Mouse (Mus musculus) embryonic facial prominence, embryonic 14.5 days (tissue): ENCODE measurements around the gene Syna. TPM values are rescaled to one million over a fixed set of nuclear protein-coding genes. Genes with fewer than 3 reads are reported as not detected.
A peak's percentile ranks its signal among the peaks of the same experiment; 100 is the strongest.

Source experiments
- ATAC-seq: fragments of 200-750 bp; cut with Nextera tagmentation; 2 replicates; pipeline ENCODE4 v1.8.0; 2017; ENCODE audit warnings: low read depth, moderate number of reproducible peaks, moderate TSS enrichment
- DNase-seq: peaks from one replicate; pipeline ENCODE4 v3.0.0-alpha.2; 2015; ENCODE audit warnings: low spot score
- H3K27ac ChIP-seq: fragments of 300-500 bp; sonication (generic); replicated peaks from 2 replicates; pipeline ENCODE4 v1.5.1; 2014; ENCODE audit warnings: low read depth, mild to moderate bottlenecking, low read length, moderate library complexity
- H3K27me3 ChIP-seq: fragments of 300-500 bp; sonication (generic); replicated peaks from 2 replicates; pipeline ENCODE4 v1.6.1; 2014; ENCODE audit warnings: low read length; ENCODE audit not compliant: control insufficient read depth, insufficient read depth
- H3K36me3 ChIP-seq: fragments of 300-500 bp; sonication (generic); 2 replicates; pipeline ENCODE4 v1.6.1; 2014; ENCODE audit warnings: low read length, mixed read lengths; ENCODE audit not compliant: control insufficient read depth, insufficient read depth
- H3K4me1 ChIP-seq: fragments of 300-500 bp; sonication (generic); 2 replicates; pipeline ENCODE4 v1.6.1; 2014; ENCODE audit warnings: antibody characterized with exemption, low read length; ENCODE audit not compliant: control insufficient read depth, insufficient read depth
- H3K4me2 ChIP-seq: fragments of 300-500 bp; sonication (generic); 2 replicates; pipeline ENCODE4 v1.6.1; 2014; ENCODE audit warnings: low read depth, mild to moderate bottlenecking, low read length, moderate library complexity, mixed read lengths
- H3K4me3 ChIP-seq: fragments of 300-500 bp; sonication (generic); 2 replicates; pipeline ENCODE4 v1.5.1; 2014; ENCODE audit warnings: low read depth, mild to moderate bottlenecking, low read length
- H3K9ac ChIP-seq: fragments of 300-500 bp; sonication (generic); 2 replicates; pipeline ENCODE4 v1.6.1; 2014; ENCODE audit warnings: low read depth, mild to moderate bottlenecking, low read length, moderate library complexity, mixed read lengths
- H3K9me3 ChIP-seq: fragments of 300-500 bp; sonication (generic); 2 replicates; pipeline ENCODE4 v1.6.1; 2016; ENCODE audit warnings: low read length; ENCODE audit not compliant: control insufficient read depth
- WGBS: fragments of 180-500 bp; shearing (Covaris S2); extraction: QIAGEN DNeasy Blood & Tissue Kit; methylation state at CpG from one replicate; pipeline ENCODE4 v1.1.7; 2014; 5-methylcytosine and 5-hydroxymethylcytosine counted together
- polyA plus RNA-seq: library from polyadenylated mRNA; unstranded; fragments of >200 nt; fragmentation: Nextera tagmentation; extraction: Ambion mirVana; gene quantifications from 2 replicates; pipeline ENCODE4 v1.2.1, GENCODE M21; 2014

Gene Syna
- 0.09 and 0.24 TPM in 2 replicates for polyA plus RNA-seq

DNA sequence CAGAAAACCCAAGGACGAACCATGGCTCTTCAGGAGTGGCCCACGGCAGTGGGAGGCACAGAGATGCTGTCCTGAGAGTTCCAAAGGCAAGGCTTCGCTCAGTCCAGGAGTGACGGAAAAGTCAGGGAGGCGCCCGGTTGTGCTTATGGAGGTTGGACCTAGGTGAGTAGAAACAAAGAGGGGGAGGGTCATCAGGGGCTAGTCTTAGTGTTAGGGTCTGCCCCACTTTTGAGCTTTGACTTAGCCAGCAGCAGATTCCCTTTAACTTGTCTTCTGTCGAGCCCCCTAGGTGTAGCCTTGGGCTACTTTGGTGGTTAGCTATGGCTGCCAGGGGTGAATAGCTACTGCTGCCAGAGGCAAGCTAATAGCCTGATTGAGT, at the start of gene Syna:
TSS of gene Syna (minus strand) at position 101 of the 379 bp plus-strand sequence.
- no peak for DNase-seq
- H3K27me3 ChIP-seq, result no peaks in the 10 kb centered on the region
- H3K27ac ChIP-seq, result no peak within 1 kb of the TSS
- H3K9ac ChIP-seq, result no peak within 1 kb of the TSS
- H3K36me3 ChIP-seq, result no peaks in the 10 kb centered on the region
- H3K9me3 ChIP-seq, result 0 out of 2 replicates have a peak, but pooled peaks cover 4% of the 10 kb centered on the region
- no peak within 1 kb of the TSS for H3K4me3 ChIP-seq
- no peak for ATAC-seq
- 93% methylated on average over 7 of the region's 7 CpGs for WGBS
- no peak within 1 kb of the TSS for H3K4me2 ChIP-seq
- peaks cover 7% of the 10 kb centered on the region; the same call in 1 of the 2 replicates for H3K4me1 ChIP-seq

DNA sequence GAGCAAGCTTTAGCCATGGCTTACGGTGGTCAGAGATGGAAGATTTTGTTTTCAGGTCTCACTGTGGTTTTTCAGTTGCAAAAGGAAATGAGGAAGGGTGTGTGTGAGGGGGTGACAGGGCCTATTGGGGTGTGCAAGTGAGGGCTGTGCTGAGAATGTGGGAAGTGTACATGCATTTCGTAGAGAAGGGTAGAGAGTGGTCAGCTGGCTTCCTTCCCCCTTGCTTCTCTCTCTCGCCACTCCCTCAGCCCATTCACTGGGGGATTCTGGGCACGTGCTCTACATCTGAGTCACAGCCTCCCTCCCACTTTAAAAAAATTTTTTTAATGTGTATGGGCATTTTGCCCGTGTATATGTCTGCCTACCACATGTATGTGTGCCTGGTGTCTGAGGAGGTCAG, 47.1 kb upstream of the Syna start:
- no peaks in the 10 kb centered on the region for H3K36me3 ChIP-seq
- 55% methylated on average over 5 of the region's 5 CpGs for WGBS
- no peaks in the 10 kb centered on the region for H3K9me3 ChIP-seq

DNA sequence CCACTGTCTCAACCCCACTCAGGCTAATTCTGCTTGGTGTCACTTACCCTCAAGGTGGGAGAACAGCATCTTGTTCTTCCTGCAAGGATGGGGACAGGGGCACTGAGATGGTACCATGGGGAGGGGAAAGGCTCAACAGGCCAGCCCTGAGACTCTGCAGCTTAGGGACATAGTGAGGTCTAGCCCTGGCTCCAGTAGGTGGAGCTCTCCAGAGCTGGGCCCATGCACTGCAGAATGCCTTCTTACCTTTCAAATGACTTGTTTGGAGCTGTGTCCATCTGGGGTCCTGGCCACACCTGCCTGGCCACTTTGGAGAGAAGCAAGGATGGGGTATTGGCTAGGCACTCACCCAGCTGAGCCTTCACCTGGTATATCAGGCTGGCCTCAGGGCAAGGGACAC, 46.3 kb upstream of the Syna start:
- ATAC-seq (no peak), DNase-seq (no peak)
- no peak overlapping the region for H3K9ac ChIP-seq
- H3K27me3 ChIP-seq, result no peaks in the 10 kb centered on the region
- no peak overlapping the region for H3K27ac ChIP-seq
- no peaks in the 10 kb centered on the region for H3K36me3 ChIP-seq
- H3K4me1 ChIP-seq, result no peaks in the 10 kb centered on the region
- H3K4me2 ChIP-seq, result no peak overlapping the region
- no peak overlapping the region for H3K4me3 ChIP-seq
- no peaks in the 10 kb centered on the region for H3K9me3 ChIP-seq

More for the DNA sequence above, 47.1 kb upstream of the Syna start:
- Histone ChIP-seq H3K4me3 (no peak overlapping the region), H3K4me2 (no peak overlapping the region), H3K9ac (no peak overlapping the region), H3K27me3 (no peaks in the 10 kb centered on the region), H3K4me1 (no peaks in the 10 kb centered on the region), H3K27ac (no peak overlapping the region)
- ATAC-seq (0 out of 2 replicates have a peak, but pooled peaks have one; percentile 34), DNase-seq (peak; percentile 41)

DNA sequence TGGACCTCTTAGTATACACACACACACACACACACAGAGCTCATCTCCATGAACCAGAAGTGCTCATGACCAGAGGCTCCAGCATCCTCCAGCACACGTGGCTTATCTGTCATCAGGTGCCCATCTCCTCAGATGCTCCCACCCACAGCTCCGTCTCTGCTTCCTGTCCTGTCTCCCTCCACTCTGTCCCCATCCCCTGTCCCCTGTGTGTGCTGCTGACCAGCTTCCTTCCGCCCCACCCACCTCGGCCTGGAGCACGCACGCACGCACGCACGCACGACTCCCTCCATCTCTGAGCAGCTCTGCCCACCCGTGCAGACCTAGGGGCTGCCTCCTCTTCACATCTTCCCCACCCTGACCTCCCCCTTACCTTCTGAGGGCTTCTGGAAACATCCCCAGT, 44.4 kb upstream of the Syna start:
- Histone ChIP-seq H3K4me2 (no peak overlapping the region), H3K4me1 (no peaks in the 10 kb centered on the region), H3K9ac (no peak overlapping the region), H3K4me3 (no peak overlapping the region), H3K36me3 (0 out of 2 replicates have a peak, but pooled peaks cover 10% of the 10 kb centered on the region), H3K27me3 (no peaks in the 10 kb centered on the region), H3K27ac (no peak overlapping the region), H3K9me3 (no peaks in the 10 kb centered on the region)
- no peak for DNase-seq
- 87% methylated on average over 10 of the region's 11 CpGs for WGBS
- no peak for ATAC-seq

DNA sequence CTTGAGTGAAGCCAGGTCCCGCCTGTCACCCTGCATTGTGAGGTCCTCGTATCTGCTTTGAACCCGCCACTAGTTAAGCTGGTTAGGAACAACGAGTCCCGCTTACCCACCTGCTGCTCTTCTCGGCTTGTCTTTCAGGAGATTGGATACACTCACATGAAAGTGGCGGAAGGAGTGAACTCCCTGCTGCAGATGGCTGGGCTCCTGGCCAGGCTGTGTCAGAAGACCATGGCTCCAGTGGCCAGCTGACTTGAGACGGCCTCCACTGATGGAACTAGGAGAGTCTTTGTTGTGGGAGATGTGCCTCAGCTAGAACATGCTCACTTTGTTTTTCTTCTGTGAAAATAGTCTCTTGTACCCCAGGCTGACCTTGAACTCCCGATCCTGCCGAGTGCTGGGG, 37.7 kb upstream of the Syna start:
- no peak overlapping the region for H3K9ac ChIP-seq
- H3K9me3 ChIP-seq, result no peaks in the 10 kb centered on the region
- H3K4me2 ChIP-seq, result no peak overlapping the region
- H3K4me1 ChIP-seq, result no peaks in the 10 kb centered on the region
- no peaks in the 10 kb centered on the region for H3K27me3 ChIP-seq
- DNase-seq, result peak; percentile 23
- 86% methylated on average over 10 of the region's 10 CpGs for WGBS
- peaks cover 76% of the 10 kb centered on the region for H3K36me3 ChIP-seq
- no peak overlapping the region for H3K4me3 ChIP-seq
- no peak overlapping the region for H3K27ac ChIP-seq
- no peak for ATAC-seq

DNA sequence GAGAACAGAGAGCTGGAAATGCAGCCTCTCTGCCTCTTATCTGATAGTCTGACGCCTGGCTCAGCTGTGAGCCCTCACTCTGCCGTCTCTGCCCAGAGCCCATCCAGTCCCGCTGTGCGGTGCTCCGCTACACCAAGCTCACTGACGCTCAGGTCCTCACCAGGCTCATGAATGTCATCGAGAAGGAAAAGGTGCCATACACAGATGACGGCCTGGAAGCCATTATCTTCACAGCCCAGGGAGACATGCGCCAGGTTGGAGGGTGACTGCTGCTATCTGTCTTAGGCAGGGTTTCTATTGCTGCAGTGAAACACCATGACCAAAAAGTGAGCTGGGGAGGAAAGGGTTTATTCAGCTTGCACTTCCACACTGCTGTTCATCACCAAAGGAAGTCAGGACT, 33.1 kb upstream of the Syna start:
- WGBS, result 87% methylated on average over 9 of the region's 9 CpGs
- Histone ChIP-seq H3K4me1 (no peaks in the 10 kb centered on the region), H3K27ac (no peak overlapping the region), H3K4me2 (no peak overlapping the region), H3K36me3 (peaks cover 86% of the 10 kb centered on the region), H3K9me3 (no peaks in the 10 kb centered on the region), H3K27me3 (no peaks in the 10 kb centered on the region), H3K9ac (no peak overlapping the region), H3K4me3 (no peak overlapping the region)
- ATAC-seq, result no peak
- no peak for DNase-seq

DNA sequence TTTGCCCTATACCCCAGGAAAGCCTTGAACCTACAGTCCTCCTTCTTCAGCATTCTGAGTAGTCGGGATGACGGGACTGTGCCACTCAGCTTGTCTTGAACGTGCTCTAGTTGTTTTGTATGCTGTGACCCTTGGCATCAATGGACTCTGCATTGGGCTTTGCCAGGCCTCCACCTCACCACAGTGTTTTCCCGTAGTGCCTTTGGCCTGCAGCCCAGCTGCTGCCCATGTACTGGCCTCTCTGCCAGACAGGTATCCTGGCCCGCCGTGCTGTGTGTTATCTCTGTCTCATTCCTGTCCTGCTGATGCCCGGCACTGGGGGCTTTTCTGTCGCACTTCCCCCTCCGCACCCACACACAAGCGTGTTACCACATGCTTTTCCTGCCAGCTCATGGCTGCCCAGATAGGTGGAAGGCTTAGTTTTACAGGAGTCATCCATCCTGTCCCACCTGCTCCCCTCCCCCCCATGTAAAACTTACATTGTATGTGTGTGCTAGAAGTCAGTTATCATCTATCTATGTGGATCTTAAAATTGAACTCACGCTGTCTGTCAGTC, 32.1 kb upstream of the Syna start:
- Histone ChIP-seq H3K27ac (no peak overlapping the region), H3K9me3 (no peaks in the 10 kb centered on the region), H3K9ac (no peak overlapping the region), H3K27me3 (no peaks in the 10 kb centered on the region), H3K36me3 (peaks cover 81% of the 10 kb centered on the region), H3K4me3 (no peak overlapping the region), H3K4me2 (no peak overlapping the region), H3K4me1 (no peaks in the 10 kb centered on the region)
- ATAC-seq (no peak), DNase-seq (no peak)
- WGBS, result 84% methylated on average over 11 of the region's 11 CpGs

DNA sequence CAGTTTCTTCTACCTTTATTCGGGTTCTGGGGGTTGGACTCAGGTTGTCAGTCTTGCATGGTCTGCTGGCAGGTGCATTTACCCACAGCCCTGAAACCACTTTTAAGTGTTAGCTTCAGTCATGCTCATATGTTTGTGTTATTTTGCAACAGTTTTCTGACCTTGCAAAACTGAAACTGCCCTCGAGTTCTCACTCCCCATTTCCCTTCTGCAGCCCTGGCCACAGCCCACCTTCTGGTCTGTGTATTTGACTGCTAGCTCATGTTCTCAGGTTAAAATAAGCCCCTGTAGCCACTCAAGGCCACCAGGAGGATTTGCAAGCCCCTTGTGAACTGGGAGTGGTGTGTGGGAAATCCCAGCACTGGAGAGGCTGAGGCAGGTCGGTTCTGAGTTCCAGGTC, 29.9 kb upstream of the Syna start:
- DNase-seq (no peak), ATAC-seq (no peak)
- Histone ChIP-seq H3K27me3 (no peaks in the 10 kb centered on the region), H3K27ac (no peak overlapping the region), H3K4me2 (no peak overlapping the region), H3K9ac (no peak overlapping the region), H3K4me1 (no peaks in the 10 kb centered on the region), H3K9me3 (no peaks in the 10 kb centered on the region), H3K4me3 (no peak overlapping the region), H3K36me3 (peaks cover 68% of the 10 kb centered on the region)
- WGBS, result 87% methylated on average over 3 of the region's 3 CpGs

DNA sequence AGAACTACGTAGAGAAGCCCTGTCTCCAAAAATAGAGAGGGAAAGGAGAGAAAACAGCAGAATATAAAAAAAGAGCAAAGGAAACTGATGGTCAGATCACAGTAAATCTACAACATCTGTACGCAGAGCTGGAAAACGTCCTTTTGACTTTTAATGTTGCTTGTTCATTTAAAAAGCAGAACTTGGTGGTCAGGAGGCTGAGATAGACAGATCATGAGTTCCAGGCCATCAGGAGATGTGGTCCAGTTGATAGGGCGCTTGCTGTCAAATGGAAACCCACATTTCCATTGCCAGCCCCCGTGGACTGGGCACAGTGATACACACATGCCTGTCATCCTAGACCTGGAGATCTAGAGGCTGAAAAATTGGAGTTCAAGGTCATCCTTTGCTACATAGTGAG, 24.8 kb upstream of the Syna start:
- no peak overlapping the region for H3K4me2 ChIP-seq
- H3K4me1 ChIP-seq, result peaks cover 10% of the 10 kb centered on the region
- H3K4me3 ChIP-seq, result no peak overlapping the region
- H3K36me3 ChIP-seq, result peaks cover 23% of the 10 kb centered on the region
- no peaks in the 10 kb centered on the region for H3K9me3 ChIP-seq
- DNase-seq (no peak), ATAC-seq (no peak)
- 88% methylated on average over 5 of the region's 5 CpGs for WGBS
- no peaks in the 10 kb centered on the region for H3K27me3 ChIP-seq
- no peak overlapping the region for H3K9ac ChIP-seq
- H3K27ac ChIP-seq, result no peak overlapping the region
